11 mouse cellular contexts compared by ENCODE assay signal in the genomic region with DNA sequence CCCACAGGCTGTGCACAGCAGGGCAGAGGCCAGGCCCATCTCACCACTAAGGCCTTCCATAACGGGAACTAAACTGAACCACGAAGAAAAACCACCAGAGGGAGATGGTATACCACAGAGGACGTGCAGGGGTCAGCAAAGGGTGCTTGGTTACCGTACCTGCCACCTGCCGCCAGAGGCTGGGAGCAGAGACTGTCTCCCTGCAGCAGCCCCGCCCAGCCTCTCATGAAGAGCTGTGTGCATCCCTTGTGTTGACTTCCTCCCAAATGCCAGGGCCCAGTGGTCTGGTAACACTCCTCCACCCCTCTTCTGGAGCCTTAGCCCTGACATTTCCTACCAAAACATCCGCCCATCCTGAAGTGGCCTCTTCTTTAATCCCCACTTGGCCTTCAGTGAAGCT. TPM values are rescaled to one million over a fixed set of nuclear protein-coding genes. Genes with fewer than 3 reads are reported as not detected.
DNase-seq lines count a peak whose midpoint lies in the region; ATAC-seq and TF ChIP-seq lines count a peak whose summit lies in the region.
"Had no signal": no experiment of that assay in that cellular context is flagged by ENCODE, and none has a peak within 500 bp of the region (broad histone marks: within the 10 kb centered on the region; RNA-seq: fewer than 3 reads in every experiment).

No protein-coding gene starts in this region.

- H3K27ac ChIP-seq in heart, embryonic 10.5 days: peak overlapping the region; percentile 56
- H3K27ac ChIP-seq in ES-Bruce4 (ENCODE audit: insufficient read depth, low read length): no peak overlapping the region
- no peak overlapping the region for H3K27ac ChIP-seq in forebrain, embryonic 13.5 days
- H3K27ac ChIP-seq in limb, embryonic 14.5 days (replicated peaks; ENCODE audit: low read depth, low read length): no peak overlapping the region

- H3K9me3 ChIP-seq in heart, embryonic 10.5 days: no peaks in the 10 kb centered on the region
- no peaks in the 10 kb centered on the region for H3K9me3 ChIP-seq in ES-Bruce4 (replicated peaks; ENCODE audit: control insufficient read depth, insufficient read depth, low read length, poor library complexity, severe bottlenecking)
- no peaks in the 10 kb centered on the region for H3K9me3 ChIP-seq in forebrain, embryonic 13.5 days (replicated peaks)
- no peaks in the 10 kb centered on the region for H3K9me3 ChIP-seq in limb, embryonic 14.5 days (ENCODE audit: control insufficient read depth, low read length)
- H3K9me3 ChIP-seq: liver, embryonic 15.5 days had no signal

- no peak overlapping the region for H3K9ac ChIP-seq in ES-Bruce4 (ENCODE audit: low read depth, poor library complexity, severe bottlenecking)
- H3K9ac ChIP-seq in forebrain, embryonic 13.5 days: peak overlapping the region; percentile 46
- 0 out of 2 replicates have a peak overlapping the region, but pooled peaks have one; percentile 4 for H3K9ac ChIP-seq in limb, embryonic 14.5 days (ENCODE audit: low read depth, low read length, severe bottlenecking)
- H3K9ac ChIP-seq: liver, embryonic 15.5 days had no signal

- no peak for ATAC-seq in forebrain, embryonic 13.5 days
- ATAC-seq in limb, embryonic 14.5 days (ENCODE audit: low FRiP score, low read depth): no peak
- ATAC-seq in megakaryocyte-erythroid progenitor cell, adult 5-6 weeks (replicated peaks; ENCODE audit: low FRiP score, low TSS enrichment, poor library complexity, severe bottlenecking): no peak
- ATAC-seq: Patski had no signal

- H3K4me3 ChIP-seq in heart, embryonic 10.5 days: no peak overlapping the region
- H3K4me3 ChIP-seq in ES-Bruce4 (ENCODE audit: low read depth, low read length): no peak overlapping the region
- H3K4me3 ChIP-seq in forebrain, embryonic 13.5 days: no peak overlapping the region
- H3K4me3 ChIP-seq in limb, embryonic 14.5 days (replicated peaks; ENCODE audit: low read length): no peak overlapping the region
- H3K4me3 ChIP-seq: erythroblast, embryonic 14.5 days; liver, embryonic 15.5 days had no signal

- peaks cover 5% of the 10 kb centered on the region; the same call in 1 of the 2 replicates for H3K36me3 ChIP-seq in heart, embryonic 10.5 days
- H3K36me3 ChIP-seq in ES-Bruce4 (ENCODE audit: control insufficient read depth, insufficient read depth, low read length, poor library complexity, severe bottlenecking): no peaks in the 10 kb centered on the region
- H3K36me3 ChIP-seq in forebrain, embryonic 13.5 days (ENCODE audit: poor library complexity, severe bottlenecking): no peaks in the 10 kb centered on the region
- H3K36me3 ChIP-seq in limb, embryonic 14.5 days (ENCODE audit: control insufficient read depth, insufficient read depth, low read length): no peaks in the 10 kb centered on the region
- H3K36me3 ChIP-seq: liver, embryonic 15.5 days had no signal

- TF ChIP-seq EP300 in ES-Bruce4 (IDR thresholded peaks at IDR 0.05; ENCODE audit: insufficient read depth, low read depth, low read length): 0 out of 2 replicates have a peak, but pooled peaks have one; percentile 21

- no peak for DNase-seq in heart, embryonic 10.5 days (ENCODE audit: low spot score)
- no peak for DNase-seq in heart, postnatal 14 days
- DNase-seq in limb, embryonic 14.5 days (ENCODE audit: low spot score): no peak
- DNase-seq in layer of hippocampus, postnatal 10 days (ENCODE audit: low spot score in 2 of 2): no peak
- DNase-seq in T-cell, adult 2 months (ENCODE audit: low spot score): no peak

- WGBS in heart, embryonic 10.5 days: 48% methylated on average over 7 of the region's 7 CpGs
- 47% methylated on average over 7 of the region's 7 CpGs for WGBS in forebrain, embryonic 13.5 days
- WGBS in limb, embryonic 14.5 days: 60% methylated on average over 7 of the region's 7 CpGs

- peak overlapping the region; percentile 75 for H3K4me2 ChIP-seq in forebrain, embryonic 13.5 days
- no peak overlapping the region for H3K4me2 ChIP-seq in limb, embryonic 14.5 days (replicated peaks; ENCODE audit: low read depth, low read length, severe bottlenecking)
- H3K4me2 ChIP-seq: liver, embryonic 15.5 days had no signal

- H3K4me1 ChIP-seq in heart, embryonic 10.5 days: peaks cover 95% of the 10 kb centered on the region
- peaks cover 9% of the 10 kb centered on the region for H3K4me1 ChIP-seq in ES-Bruce4 (ENCODE audit: control insufficient read depth, insufficient read depth, low read length)
- peaks cover 88% of the 10 kb centered on the region for H3K4me1 ChIP-seq in forebrain, embryonic 13.5 days
- H3K4me1 ChIP-seq in limb, embryonic 14.5 days (ENCODE audit: control insufficient read depth, insufficient read depth, low read length): peaks cover 65% of the 10 kb centered on the region

- peak; percentile 42 for TF ChIP-seq CTCF in ES-Bruce4 (IDR thresholded peaks at IDR 0.05; ENCODE audit: low read depth, low read length)

- TF ChIP-seq POLR2A in ES-Bruce4 (IDR thresholded peaks at IDR 0.05; ENCODE audit: insufficient read depth, low read length): no peak
- no peak for TF ChIP-seq POLR2A in limb, embryonic 14.5 days (IDR thresholded peaks at IDR 0.05; ENCODE audit: borderline replicate concordance, extremely low read depth, insufficient read depth, insufficient read length)

- no peaks in the 10 kb centered on the region for H3K27me3 ChIP-seq in heart, embryonic 10.5 days (ENCODE audit: insufficient read depth, poor library complexity, severe bottlenecking)
- no peaks in the 10 kb centered on the region for H3K27me3 ChIP-seq in ES-Bruce4 (ENCODE audit: control insufficient read depth, insufficient read depth, low read length, poor library complexity, severe bottlenecking)
- H3K27me3 ChIP-seq in forebrain, embryonic 13.5 days: no peaks in the 10 kb centered on the region
- no peaks in the 10 kb centered on the region for H3K27me3 ChIP-seq in limb, embryonic 14.5 days (ENCODE audit: control insufficient read depth, insufficient read depth, low read length)
- H3K27me3 ChIP-seq: Patski had no signal

- intact Hi-C loops in heart, postnatal 14 days (cut with DNase I): no loop called here

RNA-seq across cellular contexts. Expression of a gene that starts 4.0 kb away (rescaled TPM):
- 53.2 and 54.4 TPM in 2 replicates for polyA plus RNA-seq in heart, embryonic 10.5 days (2016; fragmentation: Nextera tagmentation; extraction: Ambion mirVana)
- 10 to 100 TPM; 27.1 to 35.7 TPM for total RNA-seq in heart, postnatal 14 days (2021)
- 59.8 and 64.6 TPM in 2 replicates for polyA plus RNA-seq in ES-Bruce4 (2011; ENCODE audit: insufficient read depth, insufficient read length, low read depth, missing spikeins)
- 49.9 and 50.0 TPM in 2 replicates for polyA plus RNA-seq in forebrain, embryonic 13.5 days (2015; fragmentation: Nextera tagmentation; extraction: Ambion mirVana)
- 55.5 and 79.4 TPM in 2 replicates for polyA plus RNA-seq in limb, embryonic 14.5 days (2012; rRNA removed)
- 40.7 and 45.4 TPM in 2 replicates for polyA plus RNA-seq in limb, embryonic 14.5 days (2014; fragmentation: Nextera tagmentation; extraction: Ambion mirVana)
- 10 to 100 TPM; 60.1 to 62.6 TPM for total RNA-seq in layer of hippocampus, postnatal 10 days (2021)
- total RNA-seq in megakaryocyte-erythroid progenitor cell, adult 5-6 weeks (2014; fragmentation: Nextera tagmentation): 0.17 TPM in 1 of 2 replicates, not detected in the other
- total RNA-seq in megakaryocyte-erythroid progenitor cell, adult 5-6 weeks (2017): not detected in 2 replicates

RNA-seq across cellular contexts. Expression of a gene that starts 48.8 kb away (rescaled TPM):
- not detected in 2 replicates for polyA plus RNA-seq in heart, embryonic 10.5 days (2016; fragmentation: Nextera tagmentation; extraction: Ambion mirVana)
- not detected for total RNA-seq in heart, postnatal 14 days (2021)
- polyA plus RNA-seq in ES-Bruce4 (2011; ENCODE audit: insufficient read depth, insufficient read length, low read depth, missing spikeins): not detected in 2 replicates
- 1.7 TPM in 1 of 2 replicates, not detected in the other for polyA plus RNA-seq in forebrain, embryonic 13.5 days (2015; fragmentation: Nextera tagmentation; extraction: Ambion mirVana)
- 0.10 and 0.91 TPM in 2 replicates for polyA plus RNA-seq in limb, embryonic 14.5 days (2012; rRNA removed)
- polyA plus RNA-seq in limb, embryonic 14.5 days (2014; fragmentation: Nextera tagmentation; extraction: Ambion mirVana): not detected in 2 replicates
- total RNA-seq in layer of hippocampus, postnatal 10 days (2021): not detected
- not detected in 2 replicates for total RNA-seq in megakaryocyte-erythroid progenitor cell, adult 5-6 weeks (2014; fragmentation: Nextera tagmentation)
- total RNA-seq in megakaryocyte-erythroid progenitor cell, adult 5-6 weeks (2017): not detected in 2 replicates
- polyA plus RNA-seq: erythroblast, embryonic 14.5 days; Patski had no signal
